Mouse (Mus musculus) cerebellum, adult 9-11 months (tissue): ENCODE results near the gene Qrich1.

Source experiments
- DNase-seq: peaks from one replicate; pipeline ENCODE4 v3.0.0; 2022

The Qrich1 gene

DNA sequence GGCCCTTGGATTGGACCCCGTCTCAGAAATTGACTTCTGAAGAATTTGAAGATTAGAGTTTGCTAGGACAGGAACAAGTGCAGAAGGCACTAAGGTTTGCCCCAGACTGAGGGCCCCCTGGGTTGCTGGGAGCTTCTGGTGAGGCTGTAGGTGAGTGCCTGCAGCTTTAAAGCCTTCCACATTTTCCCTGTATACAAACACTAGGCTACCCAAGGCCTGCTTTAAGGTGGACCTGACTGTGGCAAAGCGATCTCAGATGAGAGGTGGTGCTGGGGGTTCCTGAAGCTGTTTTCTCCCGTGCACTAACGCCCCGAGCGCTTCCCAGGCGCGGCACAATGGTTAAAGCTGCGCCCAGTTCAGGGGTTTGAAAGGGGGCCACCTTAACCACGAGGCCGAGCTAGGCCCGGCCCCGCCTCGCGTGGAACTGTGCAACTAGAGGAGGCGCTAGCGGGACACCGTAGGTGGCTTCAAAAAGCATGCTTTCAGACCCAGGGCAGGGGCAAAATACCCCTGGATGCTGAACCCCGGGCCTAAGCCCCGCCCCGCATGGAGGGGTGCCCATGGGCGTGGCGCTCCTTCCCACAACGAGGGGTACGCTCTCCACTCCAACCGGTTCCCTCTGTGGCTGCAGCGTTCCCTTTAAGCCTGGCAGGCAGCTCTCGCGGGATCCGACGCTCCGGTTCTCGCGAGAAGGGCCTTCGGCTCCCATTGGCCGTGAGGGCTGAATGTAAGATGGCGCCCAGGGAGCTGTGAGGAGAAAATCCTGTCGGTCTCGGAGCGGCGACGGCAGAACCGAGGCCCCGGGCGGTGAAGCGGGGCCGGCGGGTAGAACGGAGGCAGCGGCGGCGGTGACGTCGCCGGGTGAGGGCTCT is at the start of gene Qrich1:
Qrich1 (plus strand) TSS at position 427 of the 872 bp plus-strand sequence.
- peak; percentile 96 for DNase-seq

DNA sequence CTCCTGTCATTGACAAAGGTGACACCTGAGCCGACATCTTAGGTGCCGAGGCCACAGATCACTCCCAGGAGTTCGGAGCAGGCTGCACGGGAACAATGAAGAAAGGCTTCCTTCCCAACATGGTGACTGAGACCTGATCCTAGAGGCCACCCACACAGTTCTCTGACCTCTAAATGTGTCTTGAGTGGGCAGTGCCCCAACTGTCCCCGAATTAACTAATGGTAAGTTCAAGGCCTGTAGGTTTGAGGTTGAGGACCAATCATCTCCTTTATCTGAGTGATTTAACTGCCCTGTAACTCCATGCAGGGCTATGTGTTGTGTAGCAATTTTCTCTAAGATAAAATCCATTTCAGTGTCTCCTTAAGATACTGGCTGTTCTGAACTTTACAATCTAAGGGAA is 47.2 kb upstream of the Qrich1 start:
- no peak for DNase-seq

DNA sequence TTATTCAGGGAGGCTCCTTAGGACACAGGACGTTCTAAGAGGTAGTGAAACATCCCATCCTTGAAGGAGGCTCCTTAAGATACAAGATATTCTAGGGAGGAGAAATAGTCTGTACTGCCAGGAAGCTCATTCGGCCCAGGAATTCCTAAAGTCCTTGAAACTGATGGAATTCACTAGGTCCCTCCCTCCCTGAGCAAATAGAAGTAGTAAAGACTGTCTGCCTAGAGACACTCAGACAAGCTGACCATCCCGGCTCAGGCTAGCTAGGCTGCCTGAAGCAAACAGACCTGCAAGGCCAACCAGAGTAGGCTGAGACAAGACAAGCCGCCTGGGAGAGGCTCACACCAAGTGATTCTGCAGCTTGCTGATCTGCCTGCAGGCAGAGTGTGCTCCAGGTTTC is 46.8 kb upstream of the Qrich1 start:
- DNase-seq: no peak

DNA sequence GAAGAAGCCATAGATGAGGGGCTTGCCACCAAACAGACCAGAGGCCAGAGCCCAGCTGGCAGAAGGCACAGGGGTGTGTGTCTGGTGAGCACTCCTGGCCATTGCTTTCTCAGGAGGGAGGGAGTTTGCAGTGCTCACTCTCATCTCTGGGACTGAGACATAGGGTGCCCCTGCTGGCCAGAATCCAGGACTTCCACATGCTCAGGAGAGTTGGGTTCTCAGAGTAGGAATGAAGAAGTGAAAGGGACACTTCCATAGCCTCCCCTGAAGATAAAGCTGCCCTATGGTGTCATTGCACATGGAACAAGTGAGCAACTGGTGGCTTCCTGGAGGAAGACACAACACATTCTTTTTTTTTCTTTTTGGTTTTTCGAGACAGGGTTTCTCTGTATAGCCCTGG is 42.1 kb upstream of the Qrich1 start:
- DNase-seq: no peak

DNA sequence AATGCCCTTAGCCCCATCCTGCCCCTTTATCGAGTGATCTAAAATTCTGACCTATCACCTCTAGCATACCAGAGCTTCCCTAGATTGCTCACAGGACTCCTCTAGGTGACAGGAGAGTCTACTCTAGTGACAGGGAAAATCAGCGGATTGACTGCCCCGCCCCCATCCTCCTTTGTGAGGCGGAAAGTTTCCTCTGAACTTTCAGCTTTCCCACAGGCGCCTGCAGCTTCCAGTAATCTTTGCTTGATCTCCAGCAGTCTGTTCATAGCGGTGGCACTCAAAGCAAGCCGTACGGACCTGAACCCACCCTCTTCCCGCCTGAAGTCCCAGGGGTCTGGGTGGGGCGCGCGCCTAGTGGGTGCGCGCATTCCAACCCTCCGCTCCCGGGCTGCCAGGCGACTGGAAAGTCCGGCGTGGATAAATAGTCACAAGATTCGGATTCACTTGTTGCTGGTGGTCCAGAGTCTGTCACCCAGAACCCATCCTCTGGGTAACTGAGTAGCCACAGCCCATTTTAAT is 37.9 kb upstream of the Qrich1 start:
- no peak for DNase-seq

DNA sequence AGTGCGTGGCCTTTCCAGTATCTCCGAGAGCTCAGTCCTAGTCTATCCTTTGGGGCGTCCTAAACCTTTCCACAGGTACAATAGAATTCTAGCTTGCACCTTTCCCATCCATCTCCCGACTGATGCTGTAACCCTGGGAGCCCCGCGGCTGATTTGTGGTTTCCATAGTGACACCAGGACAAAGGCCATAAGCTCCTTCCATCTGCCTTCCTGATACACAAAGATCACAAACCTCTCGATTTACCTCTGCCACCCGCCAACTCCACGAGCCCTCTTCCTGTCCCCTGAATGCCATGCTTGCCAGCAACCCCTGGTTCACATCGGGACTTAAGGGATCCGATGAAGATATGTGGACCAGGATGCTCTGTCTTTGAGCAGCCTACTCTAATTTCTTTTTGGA is 37.4 kb upstream of the Qrich1 start:
- no peak for DNase-seq

DNA sequence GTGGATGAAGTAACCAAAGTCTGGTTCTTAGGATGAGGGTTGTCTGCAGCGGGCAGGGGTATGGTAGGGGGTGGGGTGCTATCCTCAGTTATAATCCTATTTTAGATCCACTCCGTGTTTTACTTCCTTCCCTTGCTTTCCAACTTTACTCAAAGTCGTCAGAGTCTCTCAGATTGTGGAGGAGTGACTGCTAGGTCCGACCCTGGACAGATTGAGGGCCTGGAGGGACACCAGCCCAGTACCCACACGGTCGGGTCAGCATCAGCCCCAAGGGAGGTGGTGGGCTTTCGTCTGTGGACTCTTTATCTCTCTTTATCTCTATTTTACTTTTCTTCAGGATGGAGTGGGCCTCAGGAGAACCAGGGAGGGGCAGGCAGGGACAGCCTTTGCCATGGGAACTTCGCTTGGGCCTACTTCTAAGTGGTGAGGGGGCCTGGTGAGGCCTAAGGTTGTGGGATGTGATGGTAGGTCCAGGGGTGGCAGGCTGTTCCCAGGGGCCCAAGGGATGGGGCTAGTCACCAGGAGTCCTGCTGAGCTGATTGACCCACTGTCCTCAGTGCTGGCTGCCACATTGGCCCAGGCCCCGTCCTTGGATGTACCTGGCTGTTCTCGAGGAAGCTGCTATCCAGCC is 36.8 kb upstream of the Qrich1 start, which contains the start of gene Lamb2:
Lamb2 (plus strand) TSS at position 16 of the 631 bp plus-strand sequence.
- no peak for DNase-seq

DNA sequence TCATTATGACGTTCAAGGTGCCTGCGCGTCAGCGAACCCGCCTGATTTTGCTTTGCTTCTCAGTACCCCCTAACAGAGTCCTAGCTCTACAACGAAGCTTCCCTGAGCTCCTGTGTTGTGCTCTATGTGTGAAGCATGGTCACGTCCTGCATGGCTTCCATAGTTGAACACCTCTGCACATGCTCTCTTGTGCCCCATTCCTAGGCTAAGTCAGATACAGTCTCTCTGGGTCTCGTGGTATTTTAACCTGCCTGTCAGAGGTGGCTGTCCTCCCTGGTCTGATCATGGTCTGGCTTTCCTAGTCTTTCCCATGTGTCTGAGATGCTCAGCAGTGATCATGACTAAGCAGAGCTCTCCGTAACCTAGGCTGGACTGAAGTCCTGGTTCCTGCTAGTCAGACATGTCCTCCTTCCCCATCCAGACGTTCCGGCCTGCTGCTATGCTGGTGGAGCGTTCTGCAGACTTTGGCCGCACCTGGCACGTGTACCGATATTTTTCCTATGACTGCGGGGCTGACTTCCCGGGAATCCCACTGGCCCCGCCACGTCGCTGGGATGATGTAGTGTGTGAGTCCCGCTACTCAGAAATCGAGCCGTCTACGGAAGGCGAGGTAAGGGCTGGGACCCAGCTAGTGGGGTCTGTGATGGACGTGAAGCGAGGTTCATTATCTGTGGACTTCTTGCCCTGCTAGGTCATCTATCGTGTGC is 35.6 kb upstream of the Qrich1 start:
- DNase-seq: no peak

DNA sequence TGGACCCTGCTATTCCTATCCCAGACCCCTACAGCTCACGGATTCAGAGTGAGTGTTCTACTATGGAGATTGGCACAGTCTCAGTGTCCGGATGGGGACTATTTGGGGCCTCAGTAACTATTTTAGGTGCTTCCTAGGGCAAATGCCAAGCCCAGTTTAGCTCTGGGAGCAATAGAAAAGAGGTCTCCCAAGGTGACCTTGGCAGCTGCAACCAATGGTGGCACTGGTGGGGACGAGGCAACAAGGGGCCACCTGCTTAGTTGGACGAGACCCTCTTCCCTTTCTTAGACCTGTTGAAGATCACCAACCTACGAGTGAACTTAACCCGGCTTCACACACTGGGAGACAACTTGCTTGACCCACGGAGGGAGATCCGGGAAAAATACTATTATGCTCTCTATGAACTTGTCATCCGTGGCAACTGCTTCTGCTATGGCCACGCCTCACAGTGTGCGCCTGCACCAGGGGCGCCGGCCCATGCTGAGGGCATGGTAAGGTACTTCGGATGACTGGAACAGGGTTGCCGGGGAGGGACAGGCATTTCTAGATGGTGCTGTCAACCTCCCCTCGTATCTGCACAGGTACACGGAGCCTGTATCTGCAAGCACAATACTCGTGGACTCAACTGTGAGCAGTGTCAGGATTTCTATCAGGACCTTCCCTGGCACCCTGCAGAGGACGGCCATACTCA is 34.9 kb upstream of the Qrich1 start:
- DNase-seq: no peak

DNA sequence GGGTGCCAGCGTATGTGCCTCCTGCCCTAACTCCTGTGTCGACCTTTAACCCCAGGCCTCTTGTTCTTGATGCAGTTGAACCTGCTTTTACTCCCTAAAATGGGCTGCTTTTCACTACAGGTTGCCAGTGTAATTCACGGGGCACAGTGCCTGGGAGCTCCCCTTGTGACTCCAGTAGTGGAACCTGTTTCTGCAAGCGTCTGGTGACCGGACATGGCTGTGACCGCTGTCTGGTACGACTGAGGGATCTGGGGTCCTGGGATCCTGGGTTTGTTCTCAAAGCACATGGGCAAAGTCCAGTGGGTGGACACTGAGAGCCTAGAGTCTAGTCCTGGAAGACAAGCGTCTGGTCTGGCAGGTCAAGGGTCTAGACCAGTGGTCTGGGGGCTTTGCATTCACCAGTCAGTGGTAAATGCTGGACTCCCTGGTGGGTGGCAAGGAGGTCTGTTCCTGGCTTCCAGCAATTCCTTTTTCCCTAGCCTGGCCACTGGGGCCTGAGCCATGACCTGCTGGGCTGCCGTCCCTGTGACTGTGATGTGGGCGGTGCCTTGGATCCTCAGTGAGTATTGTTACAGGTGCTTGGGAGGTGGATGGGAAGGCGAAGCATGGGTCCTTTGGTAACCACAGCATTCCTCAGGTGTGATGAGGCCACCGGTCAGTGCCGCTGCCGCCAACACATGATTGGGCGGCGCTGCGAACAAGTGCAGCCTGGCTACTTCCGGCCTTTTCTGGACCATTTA is 33.4 kb upstream of the Qrich1 start:
- DNase-seq: no peak

DNA sequence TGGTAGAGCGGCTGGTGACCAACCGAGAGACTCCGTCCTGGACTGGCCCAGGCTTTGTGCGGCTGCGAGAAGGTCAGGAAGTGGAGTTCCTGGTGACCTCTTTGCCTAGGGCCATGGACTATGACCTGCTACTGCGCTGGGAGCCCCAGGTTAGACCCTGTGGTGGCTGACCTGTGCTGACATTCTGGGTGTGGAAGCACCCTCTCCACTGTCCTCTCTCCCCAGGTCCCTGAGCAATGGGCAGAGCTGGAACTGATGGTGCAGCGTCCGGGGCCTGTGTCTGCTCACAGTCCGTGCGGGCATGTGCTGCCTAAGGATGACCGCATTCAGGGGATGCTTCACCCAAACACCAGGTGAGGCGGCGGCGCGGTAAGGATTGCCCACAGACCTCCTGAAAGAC is 32.6 kb upstream of the Qrich1 start:
- DNase-seq: no peak

DNA sequence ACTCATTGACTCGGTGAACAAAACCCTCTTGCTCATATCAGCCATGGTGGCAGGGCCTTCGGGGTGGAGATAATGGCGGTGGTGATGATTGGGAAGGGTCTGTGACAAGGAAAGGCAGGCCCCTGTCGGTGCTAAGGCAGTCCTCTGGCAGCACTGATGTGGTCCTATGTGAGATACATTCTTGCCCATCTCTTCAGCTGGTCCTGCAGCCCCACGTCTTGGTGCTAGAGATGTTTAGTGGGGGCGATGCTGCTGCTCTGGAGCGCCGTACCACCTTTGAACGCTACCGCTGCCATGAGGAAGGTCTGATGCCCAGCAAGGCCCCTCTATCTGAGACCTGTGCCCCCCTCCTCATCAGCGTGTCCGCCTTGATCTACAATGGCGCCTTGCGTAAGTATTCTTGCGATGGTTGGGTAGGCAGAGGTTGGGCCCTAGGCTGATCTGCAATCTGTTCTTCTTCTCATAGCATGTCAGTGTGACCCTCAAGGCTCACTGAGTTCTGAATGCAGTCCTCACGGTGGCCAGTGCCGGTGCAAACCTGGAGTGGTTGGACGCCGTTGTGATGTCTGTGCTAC is 31.2 kb upstream of the Qrich1 start:
- no peak for DNase-seq

DNA sequence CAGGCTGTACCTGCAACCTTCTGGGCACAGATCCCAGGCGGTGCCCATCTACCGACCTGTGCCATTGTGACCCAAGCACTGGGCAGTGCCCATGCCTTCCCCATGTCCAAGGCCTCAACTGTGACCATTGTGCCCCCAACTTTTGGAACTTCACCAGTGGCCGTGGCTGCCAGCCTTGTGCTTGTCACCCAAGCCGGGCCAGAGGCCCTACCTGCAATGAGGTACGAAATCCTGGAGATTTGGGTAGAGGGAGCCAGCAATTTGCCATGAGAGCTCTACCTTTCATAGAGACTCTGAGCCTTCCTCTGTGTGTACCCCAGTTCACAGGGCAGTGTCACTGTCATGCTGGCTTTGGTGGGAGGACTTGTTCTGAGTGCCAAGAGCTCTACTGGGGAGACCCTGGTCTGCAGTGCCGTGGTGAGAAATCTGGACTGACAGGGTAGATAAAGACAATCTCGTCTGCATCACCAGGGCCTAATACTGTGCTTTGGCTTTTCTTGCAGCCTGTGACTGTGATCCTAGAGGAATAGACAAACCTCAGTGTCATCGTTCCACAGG is 29.6 kb upstream of the Qrich1 start:
- DNase-seq: no peak

DNA sequence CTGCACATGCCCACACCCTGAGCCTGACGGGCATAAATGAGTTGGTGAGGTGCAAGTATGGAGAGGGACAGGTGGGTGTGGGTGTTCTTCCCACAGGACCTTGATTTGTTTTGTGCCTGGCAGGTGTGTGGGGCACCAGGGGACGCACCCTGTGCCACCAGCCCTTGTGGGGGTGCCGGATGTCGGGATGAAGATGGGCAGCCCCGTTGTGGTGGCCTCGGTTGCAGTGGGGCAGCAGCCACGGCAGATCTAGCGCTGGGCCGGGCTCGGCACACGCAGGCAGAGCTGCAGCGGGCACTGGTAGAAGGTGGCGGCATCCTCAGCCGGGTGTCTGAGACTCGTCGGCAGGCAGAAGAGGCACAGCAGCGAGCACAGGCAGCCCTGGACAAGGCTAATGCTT is 28.2 kb upstream of the Qrich1 start:
- no peak for DNase-seq

DNA sequence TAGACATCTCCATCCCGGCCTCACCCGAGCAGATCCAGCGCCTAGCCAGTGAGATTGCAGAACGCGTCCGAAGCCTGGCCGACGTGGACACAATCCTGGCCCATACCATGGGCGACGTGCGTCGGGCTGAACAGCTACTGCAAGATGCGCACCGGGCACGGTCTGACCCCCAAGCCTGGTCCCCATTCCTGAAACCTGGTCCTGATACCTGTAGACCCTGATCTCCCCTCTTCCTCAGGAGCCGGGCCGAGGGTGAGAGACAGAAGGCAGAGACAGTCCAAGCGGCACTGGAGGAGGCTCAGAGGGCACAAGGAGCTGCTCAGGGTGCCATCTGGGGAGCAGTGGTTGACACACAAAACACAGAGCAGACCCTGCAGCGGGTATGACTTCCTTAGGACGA is 27.4 kb upstream of the Qrich1 start:
- no peak for DNase-seq

DNA sequence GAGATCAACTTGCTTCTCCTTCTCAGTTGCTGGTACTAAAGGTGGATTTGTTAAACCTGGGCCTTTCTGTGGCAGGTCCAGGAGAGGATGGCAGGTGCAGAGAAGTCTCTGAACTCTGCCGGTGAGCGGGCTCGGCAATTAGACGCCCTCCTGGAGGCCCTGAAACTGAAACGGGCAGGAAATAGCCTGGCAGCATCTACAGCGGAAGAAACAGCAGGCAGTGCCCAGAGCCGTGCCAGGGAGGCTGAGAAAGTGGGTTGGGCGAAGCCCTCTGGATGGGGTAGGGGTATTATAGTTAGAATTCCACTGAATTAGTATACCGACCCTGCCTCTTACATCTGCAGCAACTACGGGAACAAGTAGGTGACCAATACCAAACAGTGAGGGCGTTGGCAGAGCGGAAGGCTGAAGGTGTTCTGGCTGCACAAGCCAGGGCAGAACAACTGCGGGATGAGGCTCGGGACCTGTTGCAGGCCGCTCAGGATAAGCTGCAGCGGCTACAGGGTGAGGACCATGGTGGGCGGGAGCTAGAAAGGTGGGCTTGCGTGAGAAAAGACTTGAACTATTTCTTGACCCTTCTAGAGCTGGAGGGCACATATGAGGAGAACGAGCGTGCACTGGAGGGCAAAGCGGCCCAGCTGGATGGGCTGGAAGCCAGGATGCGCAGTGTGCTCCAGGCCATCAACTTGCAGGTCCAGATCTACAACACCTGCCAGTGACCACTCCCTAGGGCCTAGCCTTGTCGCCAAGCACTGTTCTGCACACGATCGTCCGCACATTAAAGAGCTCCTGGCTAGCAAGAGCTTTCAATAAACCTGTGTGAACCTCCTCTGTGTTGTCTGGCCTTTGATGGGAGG is 26.7 kb upstream of the Qrich1 start:
- DNase-seq: peak; percentile 54

DNA sequence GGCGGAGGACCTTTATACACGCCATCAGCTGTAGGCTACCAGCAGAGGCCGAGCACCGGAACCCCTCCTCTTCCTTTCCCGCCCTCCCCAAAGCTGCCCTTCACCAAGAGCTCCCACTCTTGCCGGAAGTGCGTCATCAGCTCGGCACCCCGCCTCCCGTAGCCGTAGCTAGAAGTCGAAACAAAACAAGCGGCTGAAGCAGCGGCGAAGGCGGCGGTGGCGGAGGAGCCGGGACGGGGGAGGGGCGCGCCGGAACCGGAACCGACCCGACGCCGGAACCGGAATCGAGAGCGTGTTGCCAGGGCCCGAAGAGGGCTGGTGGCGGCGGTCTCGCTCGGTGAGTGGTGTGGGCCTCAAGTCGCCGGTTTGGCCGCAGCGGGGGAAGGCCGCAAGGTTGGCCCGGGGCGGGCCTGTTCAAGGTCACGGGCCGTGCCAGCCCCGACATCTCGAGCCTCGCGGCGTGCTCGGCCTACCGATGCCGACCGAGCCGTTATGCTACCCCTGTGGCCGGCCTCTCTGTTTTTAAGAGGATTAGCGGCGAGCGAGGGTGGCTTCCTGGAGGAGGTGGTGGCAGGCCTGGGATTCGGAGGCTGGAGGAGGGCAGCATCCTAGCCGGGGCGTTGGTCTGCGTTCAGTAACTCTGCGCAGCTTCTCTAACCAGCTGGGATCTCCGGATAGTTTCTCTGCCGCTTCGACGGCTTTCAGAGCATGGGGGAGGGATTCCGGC is 25.9 kb upstream of the Qrich1 start, which contains the start of gene Usp19:
Usp19 (plus strand) TSS at position 44 of the 727 bp plus-strand sequence.
- peak; percentile 98 for DNase-seq

DNA sequence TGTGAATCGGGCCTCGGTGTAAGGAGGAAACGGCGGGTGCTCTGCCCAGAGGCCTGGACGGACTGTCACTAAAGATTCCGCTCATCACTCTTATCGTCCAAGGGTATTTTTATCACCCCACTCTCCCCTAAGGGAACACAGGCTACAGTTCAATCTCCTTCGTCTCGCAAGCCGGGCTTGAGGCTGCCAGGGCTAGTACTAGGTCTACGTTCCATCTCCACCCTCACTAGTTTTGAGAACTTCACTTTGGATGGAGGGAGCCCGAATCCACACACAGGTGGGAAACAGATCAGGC is 25.4 kb upstream of the Qrich1 start:
- no peak for DNase-seq

DNA sequence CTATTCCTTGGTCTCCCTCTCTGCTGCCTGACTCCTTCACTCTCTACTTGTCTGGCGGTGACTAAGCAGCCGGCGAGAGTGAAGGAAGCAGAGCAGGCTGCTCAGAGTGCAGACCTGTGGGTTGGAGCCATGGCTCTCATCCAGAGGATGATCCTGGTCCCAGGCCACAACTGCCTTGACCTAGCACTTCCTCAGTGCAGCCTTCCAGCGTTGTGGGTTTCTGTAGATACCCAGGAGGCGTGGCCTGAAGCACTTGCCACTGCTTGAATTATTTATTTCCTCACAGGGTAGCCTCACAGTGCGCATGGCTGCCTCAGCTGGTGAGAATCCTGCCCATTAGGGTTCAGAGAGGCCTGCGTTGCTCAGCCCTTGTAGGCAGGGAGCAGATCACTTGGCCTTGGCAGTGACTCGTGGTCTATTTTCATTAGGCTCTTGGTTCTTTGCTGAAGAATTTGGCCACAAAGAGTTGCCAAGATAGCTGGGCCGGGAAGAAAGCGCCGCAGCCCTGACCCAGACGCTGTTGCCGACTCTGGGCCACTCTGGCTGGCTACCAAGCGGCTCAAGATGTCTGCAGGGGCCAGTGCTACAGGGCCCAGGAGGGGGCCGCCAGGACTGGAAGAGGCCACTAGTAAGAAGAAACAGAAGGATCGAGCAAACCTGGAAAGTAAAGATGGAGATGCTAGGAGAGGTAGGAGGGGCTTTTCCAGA is 24.4 kb upstream of the Qrich1 start:
- DNase-seq: no peak
